Mouse (Mus musculus) kidney, adult 18-20 months (tissue): ENCODE data around the gene Cyp2f2.
A peak's percentile ranks its signal among the peaks of the same experiment; 100 is the strongest.

ENCODE experiments used
- DNase-seq: peaks from one replicate; pipeline ENCODE4 v3.0.0; 2021

The Cyp2f2 gene

GRCm38 (mm10) chr7:27156005-27156404 is 36.3 kb downstream of the Cyp2f2 start:
- no peak for DNase-seq

- DNase-seq = no peak
Observed at GRCm38 (mm10) chr7:27158171-27158570, 38.5 kb downstream of the Cyp2f2 start.

- no peak for DNase-seq
Observed at GRCm38 (mm10) chr7:27159256-27159655, 39.5 kb downstream of the Cyp2f2 start.

GRCm38 (mm10) chr7:27159882-27160281 is 40.2 kb downstream of the Cyp2f2 start:
- peak; percentile 88 for DNase-seq

- no peak for DNase-seq
Observed at GRCm38 (mm10) chr7:27160921-27161320, 41.2 kb downstream of the Cyp2f2 start.

- DNase-seq = no peak
Observed at GRCm38 (mm10) chr7:27161744-27162143, 42.0 kb downstream of the Cyp2f2 start.

- DNase-seq = no peak
Observed at GRCm38 (mm10) chr7:27162780-27163449, 43.2 kb downstream of the Cyp2f2 start.

GRCm38 (mm10) chr7:27163450-27163805 is 43.7 kb downstream of the Cyp2f2 start:
- DNase-seq = no peak

- peak; percentile 40 for DNase-seq
Observed at GRCm38 (mm10) chr7:27164112-27164947, 44.6 kb downstream of the Cyp2f2 start.

GRCm38 (mm10) chr7:27165007-27165655 is 45.4 kb downstream of the Cyp2f2 start:
- DNase-seq = peak; percentile 63

- no peak for DNase-seq
Observed at GRCm38 (mm10) chr7:27165696-27166095, 46.0 kb downstream of the Cyp2f2 start.

- peak; percentile 91 for DNase-seq
Observed at GRCm38 (mm10) chr7:27166229-27166613, 46.5 kb downstream of the Cyp2f2 start.

GRCm38 (mm10) chr7:27166614-27167474 is 47.1 kb downstream of the Cyp2f2 start, which contains the start of gene Egln2:
Gene Egln2 (minus strand): TSS chr7:27166802.
- DNase-seq = peak; percentile 96

- no peak for DNase-seq
Observed at GRCm38 (mm10) chr7:27167475-27168094, 47.9 kb downstream of the Cyp2f2 start.

- peak; percentile 35 for DNase-seq
Observed at GRCm38 (mm10) chr7:27168371-27168770, 48.7 kb downstream of the Cyp2f2 start.

- no peak for DNase-seq
Observed at GRCm38 (mm10) chr7:27170981-27171380, 51.3 kb downstream of the Cyp2f2 start.

GRCm38 (mm10) chr7:27174496-27174895 is 54.8 kb downstream of the Cyp2f2 start:
- no peak for DNase-seq

GRCm38 (mm10) chr7:27174896-27175295 is 55.2 kb downstream of the Cyp2f2 start:
- DNase-seq = no peak

- no peak for DNase-seq
Observed at GRCm38 (mm10) chr7:27177942-27178323, 58.2 kb downstream of the Cyp2f2 start.

GRCm38 (mm10) chr7:27178324-27179216 is 58.9 kb downstream of the Cyp2f2 start, which contains the start of gene Rab4b:
Gene Rab4b (minus strand): TSS chr7:27178896.
- peak; percentile 99 for DNase-seq
